Mouse (Mus musculus) left cerebral cortex, adult 2 months (tissue): Measurements from ENCODE around the gene Mycn. TPM values are rescaled to one million over a fixed set of nuclear protein-coding genes. Genes with fewer than 3 reads are reported as not detected.

Experiments
- DNase-seq, 2 experiments: peaks; one replicate each; pipeline ENCODE4 v3.0.0; 2021 to 2022; ENCODE audit warnings: low spot score in 2 of 2, mixed read lengths in 1 of 2; ENCODE audit errors: extremely low spot score in 1 of 2
- H3K27ac ChIP-seq: fragments of 200-600 bp; 2 replicates; pipeline ENCODE4 v1.8.1; 2022
- H3K4me3 ChIP-seq: fragments of 200-600 bp; 2 replicates; pipeline ENCODE4 v1.8.1; 2022
- CTCF ChIP-seq: fragments of 200-600 bp; IDR thresholded peaks from 2 replicates; pipeline ENCODE4 v1.8.1; 2022; ENCODE audit warnings: antibody characterized with exemption, mild to moderate bottlenecking, moderate library complexity
- intact Hi-C: fragments of 180-260 bp; cut with DNase I; formaldehyde crosslinking; loops from one replicate; pipeline ENCODE4 v1.15.1; 2025
- total RNA-seq, 2 experiments: library from RNA; stranded (reverse); gene quantifications; 2 replicates each; pipeline ENCODE4 v1.2.3; 2021

Gene Mycn
- total RNA-seq, 2 experiments from 2014 or later: 10.2 to 11.1 TPM

DNA sequence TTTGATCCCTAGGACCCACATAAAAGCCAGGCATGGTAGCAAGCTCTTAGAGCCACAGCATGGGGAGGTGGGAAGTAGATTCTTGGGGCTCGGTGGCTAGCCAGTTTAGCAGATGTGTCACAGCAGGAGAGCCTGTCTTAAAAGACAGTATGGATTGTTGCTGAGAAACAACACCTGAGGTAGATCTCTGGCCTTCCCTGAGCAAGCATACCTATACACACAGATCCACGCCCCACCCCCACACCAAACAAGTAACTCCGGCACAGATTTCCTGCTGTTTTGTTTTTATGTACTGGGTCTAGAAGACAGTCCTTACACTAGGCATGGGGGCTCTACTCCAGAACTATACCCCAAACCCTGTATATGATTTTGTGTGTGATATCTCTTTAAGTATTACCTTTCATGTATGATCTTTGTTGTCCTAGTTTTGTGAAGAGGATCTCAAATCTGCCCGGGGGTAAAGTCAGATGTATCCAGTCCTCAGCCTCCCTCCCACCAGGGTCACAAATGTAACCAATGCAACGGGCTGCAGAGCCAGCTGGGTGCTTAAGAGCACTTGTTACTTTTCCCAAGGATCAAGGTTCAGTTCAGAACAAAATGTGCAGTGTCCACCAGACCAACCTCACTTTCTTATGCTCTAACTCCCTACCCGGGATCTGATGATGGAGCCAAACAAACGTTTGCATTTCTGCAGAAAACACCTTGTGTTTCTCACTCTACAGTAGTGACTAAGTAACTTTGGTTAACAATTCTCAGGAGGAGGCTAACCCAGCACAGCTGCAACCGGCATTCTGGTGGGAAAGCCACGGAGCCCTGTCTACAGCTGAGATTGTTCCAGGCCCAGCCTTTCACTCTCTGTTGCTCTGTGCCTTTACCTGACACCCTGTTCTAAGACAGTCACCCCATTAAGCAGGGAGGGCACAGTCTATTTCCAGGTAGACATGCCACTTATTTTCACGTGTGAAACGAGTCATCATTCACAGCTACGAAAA, 21.3 kb downstream of the Mycn start:
- no peak for TF ChIP-seq CTCF
- Histone ChIP-seq H3K27ac (no peak overlapping the region), H3K4me3 (no peak overlapping the region)
- no peak for DNase-seq
- intact Hi-C loops: no loop called here

DNA sequence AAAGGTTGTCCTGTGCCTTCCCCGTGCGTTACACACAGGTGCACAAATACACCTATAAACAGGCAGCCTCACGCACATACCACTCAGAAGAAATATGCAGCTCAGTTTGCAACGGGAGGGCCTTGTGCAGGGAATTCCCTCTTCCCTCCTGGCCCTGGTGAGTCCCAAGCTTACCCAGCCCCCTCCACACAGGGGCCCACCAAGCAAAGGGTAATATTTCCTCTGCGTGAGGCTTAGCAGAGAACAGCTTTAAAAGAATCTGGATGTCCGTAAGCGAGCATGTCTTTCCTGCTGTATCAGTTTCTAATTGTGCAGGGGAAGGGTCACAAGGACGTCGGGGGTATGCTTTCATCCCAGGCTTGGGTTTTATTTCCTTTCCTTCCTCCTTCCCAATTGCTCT, 25.4 kb downstream of the Mycn start:
- TF ChIP-seq CTCF: no peak
- H3K27ac ChIP-seq: no peak overlapping the region
- H3K4me3 ChIP-seq: no peak overlapping the region
- no peak for DNase-seq
- intact Hi-C loops: no loop called here

DNA sequence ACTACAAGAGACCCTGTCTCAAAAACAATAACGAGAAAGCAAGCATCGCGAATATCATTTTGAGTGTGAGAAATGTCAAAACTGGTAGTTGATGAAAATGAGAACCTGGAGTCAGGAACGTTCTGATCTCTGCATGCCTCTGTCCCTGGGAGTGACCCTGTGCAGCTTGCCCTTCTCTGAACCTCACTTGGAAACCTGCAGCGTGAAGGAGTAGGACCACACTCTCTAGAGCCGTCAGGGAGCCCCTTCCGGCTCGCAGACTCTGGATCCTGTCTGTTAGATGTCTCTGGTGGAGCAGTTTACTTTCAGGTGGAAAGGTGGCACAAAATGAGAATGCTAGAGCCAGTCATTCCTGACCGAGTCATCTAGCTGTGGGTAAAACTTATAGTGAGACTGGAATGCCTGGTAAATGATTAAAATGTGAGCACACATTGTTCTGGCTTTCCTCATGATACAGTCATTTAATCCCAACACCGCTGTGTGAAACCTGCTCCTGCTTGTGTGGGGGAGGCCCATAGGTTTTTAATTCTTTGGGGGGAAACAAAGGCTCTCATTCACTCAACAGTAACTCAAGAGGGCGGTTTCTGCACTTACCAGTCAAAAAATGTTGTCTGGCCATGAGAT, 31.2 kb downstream of the Mycn start:
- H3K4me3 ChIP-seq: no peak overlapping the region
- DNase-seq: no peak
- TF ChIP-seq CTCF: no peak
- H3K27ac ChIP-seq: no peak overlapping the region
- intact Hi-C loops: no loop called here

DNA sequence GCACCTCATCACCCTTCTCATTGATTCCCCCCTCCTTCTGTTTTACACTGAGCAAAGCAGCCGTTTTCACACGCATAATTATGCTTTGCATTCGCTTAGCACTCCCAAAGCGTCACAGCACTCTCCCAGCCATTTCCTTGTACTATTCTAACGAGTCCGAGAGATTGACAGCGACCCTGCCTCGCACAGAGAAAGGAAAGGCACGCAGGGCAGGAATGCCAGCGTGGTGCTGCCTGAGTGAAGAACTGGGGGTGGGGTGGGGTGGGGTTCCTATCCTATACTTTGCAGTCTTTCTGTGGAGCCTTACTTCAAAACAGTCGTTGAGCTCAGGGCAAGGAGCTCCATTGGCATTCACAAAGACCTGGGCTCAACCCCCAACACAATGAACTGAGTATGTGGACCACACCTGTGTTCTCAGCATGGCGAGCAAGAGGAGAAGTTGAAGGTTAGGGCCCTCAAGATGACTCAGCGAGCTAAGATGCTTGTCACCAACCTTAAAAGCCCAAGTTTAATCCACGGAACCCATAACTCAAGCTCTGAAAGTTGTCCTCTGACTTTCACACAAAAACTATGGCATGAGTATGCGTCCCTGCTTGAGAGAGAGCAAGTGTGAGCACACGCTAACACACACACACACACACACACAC, 32.0 kb downstream of the Mycn start:
- no peak for TF ChIP-seq CTCF
- Histone ChIP-seq H3K27ac (no peak overlapping the region), H3K4me3 (no peak overlapping the region)
- DNase-seq: no peak
- intact Hi-C loops: no loop called here

DNA sequence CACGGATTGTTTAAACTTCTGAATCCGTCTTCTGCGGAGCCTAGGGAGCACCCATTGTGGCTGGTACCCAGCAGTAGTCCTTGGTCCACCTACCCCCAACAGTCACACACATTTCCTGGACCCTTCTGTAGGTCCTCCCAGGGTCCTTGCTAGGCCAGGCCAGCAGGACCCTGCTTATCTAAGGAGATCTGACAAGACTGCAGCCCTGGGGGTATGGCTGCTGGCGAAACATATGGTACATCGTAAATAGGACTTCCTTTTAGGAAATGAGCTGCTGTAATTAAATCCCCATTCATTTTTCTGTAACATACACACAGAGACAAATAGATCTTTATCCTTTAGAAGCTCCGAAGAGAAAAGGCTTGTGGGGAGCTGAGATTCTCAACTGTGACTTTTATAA, 34.9 kb downstream of the Mycn start:
- Histone ChIP-seq H3K4me3 (no peak overlapping the region), H3K27ac (no peak overlapping the region)
- intact Hi-C loops: no loop called here
- no peak for DNase-seq
- TF ChIP-seq CTCF: no peak

DNA sequence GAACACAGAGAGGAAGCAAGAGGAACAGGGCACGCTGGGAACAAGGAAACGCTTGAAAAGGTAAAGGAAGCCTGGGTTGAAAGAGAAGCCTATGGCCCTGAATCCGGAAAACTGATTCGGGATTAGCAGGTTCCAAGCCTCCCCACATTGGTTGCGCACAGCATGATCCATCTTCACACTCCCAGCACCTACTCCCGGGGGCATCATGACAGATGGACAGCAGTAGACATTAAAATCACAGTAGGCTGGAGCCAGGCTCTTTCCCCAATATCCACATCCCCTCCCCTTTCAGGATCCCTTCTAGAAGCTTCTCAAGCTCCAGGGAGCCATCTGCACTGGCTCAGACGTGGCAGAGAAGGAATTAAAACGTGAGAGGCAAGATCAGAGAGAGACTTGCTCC, 35.4 kb downstream of the Mycn start:
- intact Hi-C loops: no loop called here
- DNase-seq: no peak
- H3K4me3 ChIP-seq: no peak overlapping the region
- no peak overlapping the region for H3K27ac ChIP-seq
- TF ChIP-seq CTCF: no peak

DNA sequence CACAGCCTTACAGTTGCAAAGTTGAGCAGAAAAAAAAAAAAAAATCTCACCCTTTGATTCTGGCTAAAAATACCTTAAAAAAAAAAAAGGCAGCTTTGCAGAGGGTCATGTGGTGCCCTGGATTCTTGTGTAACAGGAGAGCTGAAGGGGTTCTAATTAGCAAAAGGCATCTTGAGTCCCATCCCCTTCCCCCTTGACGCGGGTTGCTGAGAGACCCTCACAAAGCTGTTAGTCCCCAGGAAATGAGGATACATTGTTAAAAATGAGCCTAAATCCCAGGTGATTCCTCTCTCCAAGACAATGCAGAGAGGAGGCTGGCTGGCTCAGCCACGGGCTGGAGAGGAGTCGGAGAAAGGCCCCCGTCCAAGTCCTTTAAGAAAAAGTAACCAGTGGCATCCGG, 36.6 kb downstream of the Mycn start:
- no peak overlapping the region for H3K27ac ChIP-seq
- intact Hi-C loops: no loop called here
- no peak overlapping the region for H3K4me3 ChIP-seq
- DNase-seq: no peak
- no peak for TF ChIP-seq CTCF

DNA sequence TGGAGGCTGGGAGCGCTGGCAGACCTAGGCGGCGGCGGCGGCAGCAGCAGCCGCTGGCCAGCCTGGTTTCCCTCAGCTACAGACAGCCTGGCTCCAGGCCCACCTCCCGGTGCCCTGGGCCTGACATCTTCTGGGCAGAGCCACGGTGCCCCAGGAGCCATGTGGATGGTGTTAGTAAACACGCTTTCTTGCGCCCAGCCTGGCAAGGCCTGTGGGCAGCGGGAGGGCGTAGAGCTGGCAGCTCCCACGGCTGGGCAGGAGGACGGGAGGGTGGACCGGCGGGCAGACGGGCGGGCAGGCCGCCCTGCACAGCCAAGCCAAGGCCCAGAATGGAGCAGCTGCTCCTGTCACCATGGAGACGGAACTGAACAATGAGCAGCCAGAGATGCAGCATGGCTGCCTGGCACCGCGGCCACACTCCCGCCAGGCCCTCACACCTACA, 37.2 kb downstream of the Mycn start:
- no peak for TF ChIP-seq CTCF
- intact Hi-C loops: loop anchor here (1.0 kb wide), 1 partner anchor 94 kb away; no protein-coding TSS in a partner anchor
- peak; percentile 76 to 81 for DNase-seq
- H3K4me3 ChIP-seq: peak overlapping the region; percentile 36
- H3K27ac ChIP-seq: peak overlapping the region; percentile 66

DNA sequence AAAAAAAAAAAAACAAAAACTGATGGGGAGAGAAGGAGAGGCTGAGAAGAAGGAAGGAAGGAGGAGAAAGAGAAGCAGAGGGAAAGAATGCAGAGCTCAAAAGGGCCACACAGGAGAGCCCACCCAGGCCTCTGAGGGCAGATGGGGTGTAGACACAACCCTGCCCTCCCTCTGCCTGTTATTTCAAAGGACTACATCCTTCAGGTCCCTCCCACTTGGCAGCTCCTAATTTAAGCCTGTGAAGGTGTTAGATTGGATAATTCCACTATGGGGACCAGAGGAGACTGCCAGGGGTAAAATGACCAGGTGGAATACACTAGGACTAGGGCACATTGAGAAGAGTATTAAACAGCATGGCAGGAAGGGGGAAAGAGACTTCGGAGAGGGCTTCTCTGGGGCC, 37.6 kb downstream of the Mycn start:
- H3K4me3 ChIP-seq: no peak overlapping the region; the same call in 1 of the 2 replicates
- intact Hi-C loops: loop anchor here (1.0 kb wide), 1 partner anchor 94 kb away; no protein-coding TSS in a partner anchor
- TF ChIP-seq CTCF: no peak
- DNase-seq: no peak
- H3K27ac ChIP-seq: peak overlapping the region; percentile 66

DNA sequence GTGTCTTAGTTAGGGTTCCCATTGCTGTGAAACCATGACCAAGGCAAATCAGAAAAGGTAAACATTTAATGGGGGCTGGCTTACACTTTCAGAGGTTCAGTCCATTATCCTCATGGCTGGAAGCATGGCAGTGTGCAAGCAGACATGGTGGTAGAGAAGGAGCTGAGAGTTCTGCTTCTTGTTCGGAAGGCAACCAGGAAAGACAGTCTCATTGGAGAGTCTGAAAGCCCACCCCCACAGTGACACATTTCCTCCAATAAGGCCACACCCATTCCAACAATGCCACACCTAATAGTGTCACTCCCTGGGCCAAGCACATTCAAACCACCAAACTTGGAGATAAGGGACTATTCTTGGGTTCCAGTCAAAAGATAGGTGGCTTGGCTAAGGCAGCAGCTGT, 39.3 kb downstream of the Mycn start:
- no peak for TF ChIP-seq CTCF
- Histone ChIP-seq H3K4me3 (no peak overlapping the region), H3K27ac (no peak overlapping the region)
- intact Hi-C loops: no loop called here
- no peak for DNase-seq

DNA sequence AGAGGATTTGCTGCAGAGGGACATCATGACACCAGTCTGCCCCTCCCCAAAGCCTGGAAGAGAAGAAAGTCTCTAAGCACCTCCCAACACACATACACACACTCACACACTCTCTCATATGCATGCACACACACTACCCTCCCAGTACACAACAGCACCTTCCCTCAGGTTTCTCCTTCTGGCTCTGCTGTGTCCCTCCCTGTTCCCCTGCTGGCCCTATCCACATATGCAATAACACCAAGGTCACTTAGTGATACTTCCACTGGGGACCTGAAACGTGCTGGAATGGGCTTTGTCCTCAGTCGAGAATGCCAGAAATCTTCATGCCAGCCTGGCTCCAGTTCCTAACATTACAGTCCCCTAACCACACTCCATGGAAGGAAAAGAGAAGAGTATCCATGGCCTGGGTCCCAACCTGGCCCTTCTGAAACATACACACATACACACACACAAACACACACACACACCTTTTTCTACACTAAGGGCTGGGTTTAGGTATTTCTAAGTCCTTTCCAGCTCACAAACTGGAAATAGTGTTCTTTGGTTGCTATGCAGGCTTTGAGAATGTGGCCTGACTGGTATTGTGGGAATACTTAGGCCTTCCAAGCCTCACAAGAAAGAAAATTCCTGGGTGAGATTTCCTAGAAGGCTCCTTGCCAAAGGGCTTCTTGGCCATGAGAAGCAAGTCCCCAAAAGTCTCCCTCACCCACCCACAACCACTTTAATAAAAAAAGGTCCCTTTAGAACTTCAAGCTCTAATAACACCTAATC, 43.2 kb downstream of the Mycn start:
- no peak overlapping the region for H3K27ac ChIP-seq
- intact Hi-C loops: no loop called here
- no peak for TF ChIP-seq CTCF
- no peak for DNase-seq
- no peak overlapping the region for H3K4me3 ChIP-seq
